Mouse (Mus musculus) forebrain, embryonic 12.5 days (tissue): ENCODE results near the gene Glipr1l1. TPM values are rescaled to one million over a fixed set of nuclear protein-coding genes. Genes with fewer than 3 reads are reported as not detected.
"Not testable (repeated sequence)": the region's sequence is repeated elsewhere in the genome, so short reads cannot be mapped to it uniquely, and the experiment has no call there.

Experiments
- ATAC-seq: fragments of 200-750 bp; cut with Nextera tagmentation; 2 replicates; pipeline ENCODE4 v1.8.0; 2017; ENCODE audit warnings: moderate TSS enrichment; ENCODE audit not compliant: low FRiP score
- H3K27ac ChIP-seq: fragments of 300-500 bp; sonication (generic); 2 replicates; pipeline ENCODE4 v1.5.1; 2016; ENCODE audit warnings: mild to moderate bottlenecking
- H3K27me3 ChIP-seq: fragments of 300-500 bp; sonication (generic); 2 replicates; pipeline ENCODE4 v1.6.1; 2016; ENCODE audit warnings: mild to moderate bottlenecking
- H3K36me3 ChIP-seq: fragments of 300-500 bp; sonication (generic); replicated peaks from 2 replicates; pipeline ENCODE4 v1.6.1; 2016; ENCODE audit warnings: mild to moderate bottlenecking
- H3K4me1 ChIP-seq: fragments of 300-500 bp; sonication (generic); 2 replicates; pipeline ENCODE4 v1.6.1; 2016
- H3K4me2 ChIP-seq: fragments of 300-500 bp; sonication (generic); 2 replicates; pipeline ENCODE4 v1.6.1; 2016; ENCODE audit warnings: mild to moderate bottlenecking, moderate library complexity
- H3K4me3 ChIP-seq: fragments of 300-500 bp; sonication (generic); replicated peaks from 2 replicates; pipeline ENCODE4 v1.5.1; 2016; ENCODE audit warnings: mild to moderate bottlenecking
- H3K9ac ChIP-seq: fragments of 300-500 bp; sonication (generic); 2 replicates; pipeline ENCODE4 v1.6.1; 2016; ENCODE audit warnings: mild to moderate bottlenecking
- H3K9me3 ChIP-seq: fragments of 300-500 bp; sonication (generic); 2 replicates; pipeline ENCODE4 v1.6.1; 2016
- WGBS: fragments of 180-500 bp; shearing (Covaris S2); methylation state at CpG from one replicate; pipeline ENCODE4 v1.1.7; 2016; 5-methylcytosine and 5-hydroxymethylcytosine counted together
- polyA plus RNA-seq: library from polyadenylated mRNA; unstranded; fragments of >200 nt; fragmentation: Nextera tagmentation; extraction: Ambion mirVana; gene quantifications from 2 replicates; pipeline ENCODE4 v1.2.1, GENCODE M21; 2016

Gene Glipr1l1
- polyA plus RNA-seq, 1 experiment from 2014 or later: 0.29 TPM

DNA sequence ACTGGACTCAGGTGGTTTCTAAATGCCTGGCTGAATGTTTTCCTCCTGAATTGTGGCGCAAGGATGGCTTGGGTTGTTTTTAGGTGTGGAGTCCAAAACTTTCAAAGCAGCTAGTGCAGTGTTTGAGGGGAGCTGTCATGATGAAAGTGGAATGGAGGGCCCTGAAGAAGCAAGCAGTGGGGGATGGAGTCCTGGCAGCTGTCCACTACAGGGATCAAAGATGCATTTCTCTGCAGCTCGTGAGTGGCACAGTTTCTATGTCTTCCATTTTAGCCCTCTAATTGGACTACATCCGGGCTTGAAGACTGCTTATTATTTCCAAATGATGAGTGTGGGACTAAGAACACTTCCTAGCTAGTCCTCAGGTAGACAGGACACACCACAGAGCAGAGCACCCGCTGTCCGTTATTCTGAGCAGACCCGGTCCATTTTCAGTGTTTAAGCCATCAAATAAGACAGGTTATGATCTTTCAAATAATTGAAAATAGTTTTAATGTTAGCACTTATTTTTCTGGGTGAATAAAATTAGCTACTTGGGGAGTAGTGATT is 67.8 kb downstream of the Glipr1l1 start:
- H3K36me3 ChIP-seq, ATAC-seq, H3K27ac ChIP-seq, H3K9ac ChIP-seq, H3K4me1 ChIP-seq, H3K27me3 ChIP-seq, H3K9me3 ChIP-seq, H3K4me2 ChIP-seq, H3K4me3 ChIP-seq: not testable (repeated sequence)
- 74% methylated on average over 6 of the region's 6 CpGs for WGBS

Other genes starting within 250 kb of the Glipr1l1 start
- 59.1 and 61.2 TPM in 2 replicates for gene Krr1, start 87.5 kb upstream of the Glipr1l1 start, polyA plus RNA-seq
- 0.44 and 1.0 TPM in 2 replicates for gene Glipr1, start 57.6 kb upstream of the Glipr1l1 start, polyA plus RNA-seq
- not detected in 2 replicates for gene Glipr1l2, start 23.2 kb downstream of the Glipr1l1 start, polyA plus RNA-seq
- not detected in 2 replicates for gene Glipr1l3, start 100.1 kb downstream of the Glipr1l1 start, polyA plus RNA-seq
- 0.19 and 0.36 TPM in 2 replicates for gene Caps2, start 103.4 kb downstream of the Glipr1l1 start, polyA plus RNA-seq
- 1.6 and 1.8 TPM in 2 replicates for gene Kcnc2, start 210.9 kb downstream of the Glipr1l1 start, polyA plus RNA-seq